Mouse (Mus musculus): Measurements from ENCODE around the gene Pgr. TPM values are rescaled to one million over a fixed set of nuclear protein-coding genes. Genes with fewer than 3 reads are reported as not detected.

Gene Pgr
- not detected for total RNA-seq (2023)

GRCm38 (mm10) chr9:8899616-8900202 is at the start of gene Pgr:
Pgr (plus strand) TSS chr9:8899833.

GRCm38 (mm10) chr9:8971491-8971890 is 71.9 kb downstream of the Pgr start, which contains the start of gene Gm16485:
Gm16485 (plus strand) TSS chr9:8971791.

Other genes with a start within 250 kb of the Pgr start
- gene Gm16485, start 72.0 kb downstream of the Pgr start, total RNA-seq (2023) = not detected

All from neutrophil, adult 83 days (primary cell).